Mouse (Mus musculus): Measurements from ENCODE around the gene Dgkh.
"Not testable (repeated sequence)": the region's sequence is repeated elsewhere in the genome, so short reads cannot be mapped to it uniquely, and the experiment has no call there.

Dgkh gene

DNA sequence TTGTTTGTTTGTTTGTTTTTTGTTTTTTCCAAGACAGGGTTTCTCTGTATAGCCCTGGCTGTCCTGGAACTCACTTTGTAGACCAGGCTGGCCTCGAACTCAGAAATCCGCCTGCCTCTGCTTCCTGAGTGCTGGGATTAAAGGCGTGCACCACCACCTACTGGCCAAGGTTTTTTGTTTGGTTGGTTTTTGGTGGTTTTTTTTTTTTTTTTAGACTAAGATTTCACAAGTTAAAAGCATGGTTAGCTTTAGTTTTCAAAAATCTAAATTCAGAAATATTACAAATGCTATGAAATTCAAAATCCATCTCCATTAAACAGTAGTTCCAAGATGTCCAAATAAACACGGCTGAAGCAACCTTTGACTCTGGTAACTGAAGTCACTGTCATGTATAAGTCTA, 8.9 kb downstream of the Dgkh start:
- not testable (repeated sequence) for DNase-seq (ENCODE audit: low read depth in 1 of 2, low spot score in 2 of 2)

DNA sequence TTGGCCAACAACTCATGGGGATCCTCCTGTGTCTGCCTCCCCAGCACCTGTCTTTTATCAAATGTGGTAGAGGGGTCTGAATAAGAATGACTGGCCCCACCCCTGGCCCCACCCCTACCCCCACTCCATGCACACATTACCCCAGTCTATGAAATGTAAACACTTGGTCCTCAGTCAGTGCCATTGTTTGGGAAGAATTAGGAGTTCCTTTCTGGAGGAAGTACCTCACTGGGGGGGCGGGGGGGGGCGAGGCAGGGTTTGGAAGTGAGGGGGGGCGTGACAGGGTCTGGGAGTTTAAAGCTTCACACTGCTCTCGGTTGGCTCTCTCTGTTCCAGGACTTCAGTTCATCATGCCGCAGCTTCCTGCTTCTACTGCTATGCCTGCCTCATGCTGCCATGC, 10.5 kb downstream of the Dgkh start:
- no peak for DNase-seq (ENCODE audit: low read depth in 1 of 2, low spot score in 2 of 2)

DNA sequence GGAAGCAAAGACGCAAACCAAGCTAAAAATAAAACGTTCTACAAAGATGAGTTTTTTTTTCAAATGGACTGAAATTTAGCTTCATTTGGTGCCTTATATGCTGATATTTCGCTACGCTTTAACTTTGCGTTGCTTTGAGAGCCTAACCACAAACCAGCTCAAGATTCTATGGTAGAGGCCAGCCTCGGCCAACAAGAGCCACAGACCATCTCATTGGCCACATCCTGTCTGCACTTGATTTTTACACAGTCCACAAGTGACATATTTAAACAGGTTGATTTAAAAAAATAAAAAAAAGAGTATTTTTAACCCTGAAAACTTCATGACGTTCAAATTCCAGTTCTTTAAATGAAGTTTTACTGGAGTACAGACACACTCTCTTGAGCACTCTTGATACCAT, 16.5 kb downstream of the Dgkh start:
- DNase-seq (ENCODE audit: low read depth in 1 of 2, low spot score in 2 of 2) = no peak

DNA sequence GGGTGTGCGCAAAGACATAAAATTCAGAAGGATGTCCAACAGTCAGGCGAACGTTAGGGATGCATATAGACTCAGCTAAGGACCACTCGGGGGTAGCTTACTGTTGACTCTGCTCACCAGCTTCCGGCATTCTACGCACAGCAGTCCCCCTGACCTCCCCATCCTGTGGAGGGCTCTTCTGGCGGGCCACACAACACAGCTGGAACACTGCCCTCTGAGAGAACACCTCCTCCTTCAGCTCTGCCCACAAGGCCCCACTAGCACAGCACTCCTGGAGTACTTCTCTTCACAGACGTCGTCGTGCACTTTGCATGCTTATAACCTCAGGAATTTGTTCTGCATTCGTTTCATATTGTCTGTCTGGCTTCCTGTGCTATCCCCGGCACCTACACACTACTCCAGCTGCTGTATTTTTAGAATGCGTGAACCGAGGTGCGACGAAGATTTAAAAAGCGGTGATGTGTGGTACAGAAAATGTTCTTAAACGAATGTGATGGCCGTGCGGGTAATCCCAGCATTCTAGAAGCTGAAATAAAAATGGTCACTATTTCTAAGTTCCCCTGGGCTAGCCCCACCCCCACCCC, 19.9 kb downstream of the Dgkh start:
- DNase-seq (ENCODE audit: low read depth in 1 of 2, low spot score in 2 of 2) = no peak

DNA sequence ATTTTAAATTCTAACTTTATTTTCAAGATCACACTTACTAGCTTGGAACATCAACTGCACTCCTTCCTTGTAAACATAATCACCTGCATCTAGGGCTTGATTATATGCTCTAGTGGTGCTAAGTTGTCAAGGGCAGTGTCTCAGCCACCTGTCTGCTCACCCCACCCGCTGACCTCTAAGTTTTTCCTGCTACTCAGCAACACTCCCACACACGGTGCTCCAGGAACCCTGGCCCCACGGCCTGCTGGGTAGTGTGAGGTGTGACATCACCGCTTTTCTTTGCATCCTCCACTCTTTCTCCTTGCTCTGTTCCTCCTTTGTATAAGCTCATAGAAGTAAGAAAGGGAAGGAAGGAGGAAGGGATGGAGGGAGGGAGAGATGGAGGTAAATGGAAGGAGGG, 21.9 kb downstream of the Dgkh start:
- DNase-seq (ENCODE audit: low read depth in 1 of 2, low spot score in 2 of 2) = no peak

DNA sequence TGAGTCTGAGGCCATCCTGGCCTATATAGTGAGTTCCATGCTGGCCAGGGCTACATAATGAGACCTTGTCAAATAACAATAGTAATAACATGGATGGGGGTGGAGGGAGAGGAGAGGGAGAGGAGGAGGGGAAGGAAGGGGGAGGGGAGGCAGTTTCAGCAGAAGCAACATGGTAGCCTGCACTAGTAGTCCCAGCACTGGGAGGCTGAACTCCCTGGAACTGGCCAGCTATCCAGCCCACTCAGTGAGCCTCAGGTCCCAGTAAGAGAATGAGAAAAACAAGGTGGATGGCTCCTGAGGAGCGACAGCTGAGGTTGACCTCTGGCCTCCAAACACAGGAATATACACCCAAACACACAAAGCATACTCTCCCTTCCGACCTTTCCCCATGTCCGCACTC, 27.0 kb downstream of the Dgkh start:
- DNase-seq (ENCODE audit: low read depth in 1 of 2, low spot score in 2 of 2) = no peak

DNA sequence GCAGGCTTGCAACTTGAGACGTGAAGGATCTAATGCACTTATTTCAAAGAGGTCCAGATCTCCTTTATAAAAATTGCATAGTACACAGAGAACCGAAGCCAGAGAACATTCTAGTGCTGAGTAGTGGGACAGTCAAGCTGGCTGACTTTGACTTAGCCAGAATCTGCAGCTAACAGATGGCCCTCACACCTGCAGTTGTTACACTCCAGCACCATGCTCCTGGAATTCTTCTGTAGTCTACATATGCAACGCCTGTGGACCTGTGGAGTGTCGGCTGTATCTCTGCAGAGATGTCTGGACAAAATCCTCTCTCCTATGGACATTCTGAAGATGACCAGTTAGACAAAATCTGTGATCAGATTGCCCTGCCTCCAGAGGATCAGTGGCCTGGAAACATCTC, 28.6 kb downstream of the Dgkh start:
- DNase-seq (ENCODE audit: low read depth in 1 of 2, low spot score in 2 of 2) = no peak

DNA sequence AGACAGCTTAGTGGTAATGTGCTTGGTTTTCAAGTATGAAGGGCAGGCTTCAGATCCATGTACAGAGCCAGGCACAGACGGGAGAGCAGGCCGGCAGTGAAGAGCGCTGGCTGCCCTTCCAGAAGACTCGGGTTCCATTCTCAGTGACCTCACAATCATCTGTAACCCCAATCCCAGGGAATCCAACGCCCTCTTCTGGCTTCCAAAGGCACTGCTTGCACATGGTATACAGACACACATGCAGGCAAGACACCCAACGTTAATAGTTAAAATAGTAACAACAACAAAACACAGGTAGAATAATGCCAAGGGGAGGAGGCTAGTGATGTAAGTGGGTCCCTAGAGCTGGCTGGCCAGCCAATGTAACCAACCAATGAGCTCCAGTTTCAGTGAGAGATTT, 29.2 kb downstream of the Dgkh start:
- no peak for DNase-seq (ENCODE audit: low read depth in 1 of 2, low spot score in 2 of 2)

DNA sequence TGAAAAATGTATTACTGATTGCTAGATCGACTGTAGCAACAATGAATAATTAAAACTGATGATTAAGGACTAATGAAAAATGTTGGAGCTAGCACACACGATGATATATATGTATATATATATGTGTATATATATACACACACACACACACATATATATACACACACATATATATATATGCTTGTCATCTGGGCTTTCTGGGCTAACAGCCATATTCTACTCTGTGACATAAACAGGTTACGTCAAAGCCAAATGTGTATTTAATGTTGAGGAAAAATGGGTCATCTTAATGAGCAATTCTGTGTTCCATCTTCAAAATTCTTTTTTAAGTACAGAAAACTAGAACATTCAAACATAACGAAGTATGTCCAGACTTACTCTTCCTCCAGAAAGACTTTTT, 30.5 kb downstream of the Dgkh start:
- no peak for DNase-seq (ENCODE audit: low read depth in 1 of 2, low spot score in 2 of 2)

DNA sequence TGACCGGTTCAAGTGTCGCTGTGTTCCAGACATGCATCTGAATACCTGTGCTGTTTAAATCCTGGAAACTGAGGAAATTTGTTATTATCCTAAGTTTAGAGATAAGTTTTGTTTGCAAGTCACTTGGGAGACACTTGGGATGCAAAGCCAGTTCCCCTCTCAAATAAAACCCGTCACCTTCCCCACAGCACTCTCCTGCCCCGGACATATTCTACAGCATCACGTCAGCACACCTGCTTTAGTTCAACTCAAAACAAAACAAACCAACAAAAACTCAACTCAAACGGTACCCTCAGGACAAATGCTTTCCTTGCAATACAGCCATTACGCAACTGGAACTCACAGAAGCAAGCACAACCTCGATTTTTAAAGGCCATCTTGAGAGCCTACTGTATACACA, 31.1 kb downstream of the Dgkh start:
- no peak for DNase-seq (ENCODE audit: low read depth in 1 of 2, low spot score in 2 of 2)

DNA sequence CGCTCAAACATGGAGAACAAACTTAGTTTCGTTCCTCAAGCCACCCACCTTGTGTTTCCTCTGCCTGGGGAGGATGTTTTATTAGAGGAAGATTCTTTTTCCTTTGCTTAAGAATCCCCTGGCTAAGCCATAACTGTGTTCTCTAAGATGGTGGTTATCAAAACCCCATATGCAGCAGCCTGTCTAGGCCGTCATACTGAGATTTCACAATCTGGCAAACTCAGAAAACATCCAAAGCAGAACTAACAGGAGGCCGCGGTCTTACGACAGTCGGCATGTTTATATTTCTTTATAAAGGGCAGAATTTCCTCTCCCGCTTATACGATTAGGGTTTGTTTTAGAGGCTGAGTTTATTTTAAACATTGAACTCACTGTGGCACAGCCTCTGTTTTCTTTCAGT, 31.5 kb downstream of the Dgkh start:
- DNase-seq (ENCODE audit: low read depth in 1 of 2, low spot score in 2 of 2) = peak in 1 of 2 experiments; percentile 16

DNA sequence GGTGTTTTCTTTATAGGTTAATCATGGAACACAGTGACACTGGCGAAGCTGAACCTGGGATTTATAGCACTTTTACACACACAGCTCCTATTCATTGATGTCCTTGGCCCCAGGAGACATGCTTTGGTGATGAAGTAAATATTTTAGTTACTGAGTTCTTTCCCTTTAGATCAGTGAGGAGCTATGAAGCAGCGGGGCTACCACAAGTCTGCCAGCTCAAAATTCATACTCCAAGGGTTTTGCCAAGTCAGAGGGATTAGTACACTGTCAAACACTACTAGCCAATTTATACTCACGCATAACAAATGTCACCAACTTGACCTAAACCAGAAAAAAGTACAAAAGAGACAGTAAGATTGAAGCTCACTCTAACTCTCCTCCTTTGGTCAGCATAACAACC, 32.9 kb downstream of the Dgkh start:
- no peak for DNase-seq (ENCODE audit: low read depth in 1 of 2, low spot score in 2 of 2)

DNA sequence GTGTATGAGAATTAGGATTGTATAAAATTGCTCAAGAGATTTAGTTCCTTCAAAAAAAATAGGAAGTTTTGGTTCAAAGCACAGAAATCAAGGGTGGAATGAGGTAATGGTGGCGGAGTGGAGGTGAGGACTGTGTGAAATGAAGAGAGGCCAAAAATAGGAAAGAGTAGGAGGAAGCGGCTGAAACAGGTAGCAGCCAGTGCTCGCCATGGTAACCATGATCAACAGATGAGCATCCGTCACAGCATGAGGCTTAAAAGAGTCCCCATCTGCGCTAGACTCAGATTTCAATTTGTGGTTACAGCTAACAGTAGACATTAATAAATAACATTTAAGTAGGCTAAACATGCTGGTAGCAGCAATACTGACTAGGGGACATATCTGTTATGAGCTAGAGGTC, 33.4 kb downstream of the Dgkh start:
- no peak for DNase-seq (ENCODE audit: low read depth in 1 of 2, low spot score in 2 of 2)

DNA sequence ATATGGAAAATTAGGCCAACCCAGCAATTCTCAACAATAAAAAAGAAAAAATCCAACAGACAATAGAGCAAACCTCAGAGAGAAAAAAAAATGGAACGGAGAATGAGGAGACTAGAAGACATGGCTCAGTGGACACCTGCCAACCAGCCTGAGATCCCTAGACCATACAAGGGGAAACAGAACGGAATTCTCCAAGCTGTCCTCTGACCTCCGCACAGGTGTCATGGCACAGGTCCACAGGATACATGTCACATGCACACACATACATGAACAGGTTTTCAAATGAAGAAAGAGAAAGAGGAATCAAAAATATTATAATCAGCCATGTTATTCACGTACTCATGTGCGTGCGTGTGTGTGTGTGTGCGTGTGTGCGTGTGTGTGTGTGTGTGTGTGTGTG, 38.5 kb downstream of the Dgkh start:
- no peak for DNase-seq (ENCODE audit: low read depth in 1 of 2, low spot score in 2 of 2)

DNA sequence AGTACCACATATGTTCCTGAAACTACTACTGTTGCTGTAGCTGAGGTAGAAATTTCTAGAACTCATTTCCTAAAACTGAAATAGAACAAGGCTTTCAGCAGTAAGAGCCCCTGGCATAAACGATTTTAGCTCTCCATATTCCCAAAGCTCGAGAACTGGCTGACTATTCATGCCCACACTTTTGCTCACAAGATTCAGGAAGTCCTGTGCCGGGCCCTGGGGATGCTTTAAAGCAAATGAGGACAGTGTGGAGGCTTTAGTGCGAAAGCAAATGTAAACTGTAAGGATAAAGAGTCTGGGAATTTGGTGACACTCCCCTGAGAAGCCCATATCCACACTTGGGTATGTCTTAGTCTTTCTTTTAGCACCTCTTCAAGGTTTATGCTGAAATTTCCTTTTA, 40.0 kb downstream of the Dgkh start:
- no peak for DNase-seq (ENCODE audit: low read depth in 1 of 2, low spot score in 2 of 2)

DNA sequence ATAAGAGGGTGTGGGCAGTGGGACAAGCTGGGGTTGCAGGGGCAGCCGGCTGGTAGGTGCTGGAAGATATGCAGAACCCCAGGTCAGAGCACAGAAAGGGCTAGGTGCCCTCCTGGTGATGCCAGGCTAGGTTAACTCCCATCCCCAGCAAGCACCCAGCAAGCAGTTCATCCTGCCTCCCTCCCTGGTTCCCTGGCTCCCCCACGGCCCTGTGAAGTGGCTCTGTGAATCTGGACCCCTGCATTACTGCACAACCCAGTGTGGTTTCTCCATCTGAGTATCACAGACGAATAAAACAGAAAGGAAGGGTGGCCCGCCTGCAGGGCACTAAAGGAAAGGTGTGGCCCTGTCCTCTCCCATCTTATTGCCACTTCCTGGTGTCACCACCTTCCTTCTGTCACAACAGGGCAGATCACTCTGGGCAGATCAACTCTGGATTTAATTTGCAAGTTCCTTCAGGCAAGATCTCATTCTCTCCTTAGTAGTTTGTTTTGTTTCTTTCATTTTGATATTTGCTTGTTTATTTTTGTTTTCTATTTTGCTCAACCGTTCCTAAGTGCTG, 40.6 kb downstream of the Dgkh start:
- no peak for DNase-seq (ENCODE audit: low read depth in 1 of 2, low spot score in 2 of 2)

DNA sequence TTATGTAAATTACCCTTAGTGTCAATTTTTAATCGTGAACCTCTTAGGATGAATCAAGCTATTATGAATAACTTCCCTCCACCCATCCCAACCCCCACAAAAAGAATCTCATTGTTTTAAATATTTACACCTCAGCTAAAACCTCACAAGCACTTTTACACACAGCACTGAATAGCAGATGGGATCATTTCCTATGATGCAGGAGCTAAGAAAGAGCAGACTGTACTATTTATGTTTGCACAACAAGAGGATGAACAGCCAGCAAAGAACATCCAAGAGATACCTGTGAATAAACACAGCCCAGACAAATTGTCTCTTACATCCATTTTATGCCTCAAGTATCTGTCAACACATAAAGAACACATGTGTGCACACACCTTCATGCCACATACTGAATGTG, 41.7 kb downstream of the Dgkh start:
- no peak for DNase-seq (ENCODE audit: low read depth in 1 of 2, low spot score in 2 of 2)

DNA sequence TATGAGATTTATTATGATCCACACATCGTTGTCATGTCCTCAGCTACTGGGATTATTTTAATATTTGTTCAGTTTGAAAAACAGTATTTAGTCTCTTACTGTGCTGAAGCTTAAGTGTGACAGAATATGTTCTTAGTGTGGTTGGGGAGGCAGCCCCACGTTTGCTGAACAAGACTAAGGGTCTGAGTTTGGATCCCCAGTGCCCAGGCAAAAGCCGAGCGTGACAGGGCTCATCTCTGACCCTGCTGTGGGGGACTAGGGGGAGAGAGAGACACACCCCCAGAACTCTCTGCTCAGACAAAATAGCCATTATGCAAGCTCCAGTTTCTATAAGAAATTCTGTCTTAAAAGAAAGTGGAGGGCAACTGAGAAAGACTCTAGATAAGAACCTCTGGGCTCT, 42.2 kb downstream of the Dgkh start:
- no peak for DNase-seq (ENCODE audit: low read depth in 1 of 2, low spot score in 2 of 2)

DNA sequence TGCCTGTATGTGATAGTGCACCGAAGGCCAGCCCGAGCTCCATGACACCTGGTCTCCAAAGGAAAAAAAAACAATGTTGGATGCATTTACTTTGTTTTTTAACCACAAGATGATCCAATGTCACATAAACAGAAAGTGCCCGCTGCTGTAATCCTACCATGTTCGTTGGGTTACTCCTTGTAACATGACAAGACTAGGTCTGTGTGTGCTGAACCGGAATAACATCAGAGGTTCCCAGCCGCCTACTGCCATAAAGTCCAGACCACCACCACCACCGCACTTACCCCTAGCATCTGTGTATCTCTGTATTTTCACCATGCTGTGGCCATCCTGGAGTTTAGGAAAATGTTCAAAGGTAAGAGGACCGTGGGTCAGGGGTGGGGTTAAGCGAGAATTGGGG, 42.6 kb downstream of the Dgkh start:
- DNase-seq (ENCODE audit: low read depth in 1 of 2, low spot score in 2 of 2) = no peak

DNA sequence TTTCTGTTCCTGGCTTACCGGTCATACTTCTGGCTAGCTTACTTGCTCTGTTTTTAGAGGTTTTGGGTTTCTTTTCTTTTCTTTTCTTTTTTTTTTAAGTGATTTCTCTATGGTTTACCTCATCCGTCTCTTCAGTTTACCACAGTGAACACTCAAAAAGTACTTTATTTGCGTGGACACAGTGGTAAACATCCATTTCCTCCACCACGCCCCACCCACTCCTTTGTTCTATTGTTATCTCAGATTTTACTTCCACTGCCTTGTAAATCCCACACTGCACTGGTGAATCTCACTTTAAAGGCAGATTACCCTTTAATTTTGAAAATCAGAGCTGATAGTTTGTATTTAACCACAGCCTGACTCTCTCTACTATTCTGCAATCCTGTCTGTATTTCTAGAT, 44.9 kb downstream of the Dgkh start:
- DNase-seq (ENCODE audit: low read depth in 1 of 2, low spot score in 2 of 2) = no peak

DNA sequence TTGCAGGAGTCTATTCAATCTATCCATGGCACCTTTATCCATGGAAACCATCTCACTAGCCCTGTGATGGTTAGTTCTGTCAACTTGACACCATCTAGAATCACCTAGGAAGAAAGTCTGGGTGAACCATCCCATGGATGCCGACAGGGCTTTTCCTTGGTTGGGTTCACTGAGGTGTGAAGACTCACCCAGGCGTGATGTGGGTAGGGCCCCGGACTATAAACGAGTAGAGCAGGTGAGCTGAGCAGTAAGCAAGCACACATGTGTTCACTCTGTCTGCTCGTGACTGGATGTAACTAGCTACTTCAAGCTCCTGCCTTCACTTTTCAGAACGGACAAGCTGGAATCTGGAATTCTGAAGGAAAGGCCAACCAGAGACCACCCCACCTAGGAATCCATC, 45.9 kb downstream of the Dgkh start:
- no peak for DNase-seq (ENCODE audit: low read depth in 1 of 2, low spot score in 2 of 2)

DNA sequence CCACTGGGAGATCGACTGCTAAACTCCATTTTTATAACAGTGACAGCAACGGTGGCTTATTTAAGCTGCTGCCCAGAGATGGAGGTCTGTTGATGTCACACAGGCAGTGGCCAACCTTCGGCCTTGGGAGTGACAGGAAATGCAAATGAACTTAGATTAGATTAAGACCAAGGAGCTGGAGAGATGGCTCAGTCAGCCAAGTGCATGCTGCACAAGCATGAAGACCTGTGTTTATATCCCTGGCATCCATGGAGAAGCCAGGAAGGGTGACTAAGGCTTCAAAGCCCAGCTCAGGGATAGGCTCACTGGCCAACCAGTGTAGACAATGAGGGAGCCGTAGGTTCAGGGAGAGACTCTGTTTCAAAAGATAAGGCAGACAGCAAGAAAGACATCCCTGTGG, 48.4 kb downstream of the Dgkh start:
- no peak for DNase-seq (ENCODE audit: low read depth in 1 of 2, low spot score in 2 of 2)

DNA sequence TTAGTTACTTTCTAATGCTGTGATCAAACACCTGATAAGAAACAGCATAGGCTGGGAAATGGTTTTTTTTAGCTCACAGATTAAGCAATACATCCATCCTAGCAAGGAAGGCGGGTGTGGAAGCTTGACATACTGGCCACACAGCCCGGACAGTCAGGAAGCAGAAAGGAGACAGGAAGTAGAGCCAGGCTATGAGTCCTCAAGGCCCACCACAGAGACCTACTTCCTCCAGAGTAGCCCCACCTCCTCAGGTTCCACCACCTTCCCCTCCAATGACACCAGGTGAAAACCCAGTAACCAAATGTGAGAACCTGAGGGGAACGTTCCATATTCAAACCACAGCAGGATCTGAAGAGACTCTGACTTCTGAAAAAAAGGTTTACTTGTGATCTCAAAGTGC, 53.6 kb downstream of the Dgkh start:
- no peak for DNase-seq (ENCODE audit: low read depth in 1 of 2, low spot score in 2 of 2)
